Comparison of ENCODE assay signal across 8 mouse cellular contexts in genomic region chr13:38290287-38290941, GRCm38 (mm10). TPM values are rescaled to one million over a fixed set of nuclear protein-coding genes. Genes with fewer than 3 reads are reported as not detected.
DNase-seq lines count a peak whose midpoint lies in the region; ATAC-seq and TF ChIP-seq lines count a peak whose summit lies in the region.

No protein-coding gene starts in this region.

- peak overlapping the region; percentile 46 for H3K4me2 ChIP-seq in kidney, postnatal 0 days (ENCODE audit: low read length)
- peak overlapping the region; percentile 29 for H3K4me2 ChIP-seq in midbrain, postnatal 0 days (ENCODE audit: low read depth, low read length, poor library complexity, severe bottlenecking)

- no peaks in the 10 kb centered on the region for H3K9me3 ChIP-seq in heart, embryonic 10.5 days
- no peaks in the 10 kb centered on the region for H3K9me3 ChIP-seq in kidney, postnatal 0 days (replicated peaks; ENCODE audit: low read length)
- H3K9me3 ChIP-seq in midbrain, postnatal 0 days (ENCODE audit: low read length): no peaks in the 10 kb centered on the region

- peak overlapping the region; percentile 45 for H3K27ac ChIP-seq in heart, embryonic 10.5 days
- H3K27ac ChIP-seq in kidney, postnatal 0 days: no peak overlapping the region
- no peak overlapping the region for H3K27ac ChIP-seq in midbrain, postnatal 0 days (ENCODE audit: low read depth, low read length)

- peak overlapping the region; percentile 25; the same call in 1 of the 2 replicates for H3K4me3 ChIP-seq in heart, embryonic 10.5 days
- no peak overlapping the region for H3K4me3 ChIP-seq in kidney, postnatal 0 days (replicated peaks; ENCODE audit: low read depth, low read length)
- H3K4me3 ChIP-seq in midbrain, postnatal 0 days (ENCODE audit: low read depth, low read length): no peak overlapping the region

- no peaks in the 10 kb centered on the region for H3K27me3 ChIP-seq in heart, embryonic 10.5 days (ENCODE audit: insufficient read depth, poor library complexity, severe bottlenecking)
- H3K27me3 ChIP-seq in kidney, postnatal 0 days (ENCODE audit: insufficient read depth, low read length): no peaks in the 10 kb centered on the region
- H3K27me3 ChIP-seq in midbrain, postnatal 0 days (ENCODE audit: insufficient read depth, low read length): no peaks in the 10 kb centered on the region

- WGBS in heart, embryonic 10.5 days: 38% methylated on average over 21 of the region's 21 CpGs
- 8% methylated on average over 20 of the region's 21 CpGs for WGBS in kidney, postnatal 0 days
- WGBS in midbrain, postnatal 0 days: 32% methylated on average over 17 of the region's 21 CpGs

- peak; percentile 29; the same call in 1 of the 2 replicates for TF ChIP-seq CTCF in kidney, postnatal 0 days (IDR thresholded peaks at IDR 0.05; ENCODE audit: low read depth)
- peak; percentile 4; the same call in 1 of the 2 replicates for TF ChIP-seq CTCF in midbrain, postnatal 0 days (IDR thresholded peaks at IDR 0.05)

- no peak overlapping the region for H3K9ac ChIP-seq in kidney, postnatal 0 days (ENCODE audit: low read depth, low read length)
- H3K9ac ChIP-seq in midbrain, postnatal 0 days (replicated peaks; ENCODE audit: low read length, poor library complexity, severe bottlenecking): no peak overlapping the region

- peaks cover 12% of the 10 kb centered on the region for H3K4me1 ChIP-seq in heart, embryonic 10.5 days
- peaks cover 4% of the 10 kb centered on the region; the same call in 1 of the 2 replicates for H3K4me1 ChIP-seq in kidney, postnatal 0 days (replicated peaks; ENCODE audit: insufficient read depth, low read length)
- no peaks in the 10 kb centered on the region for H3K4me1 ChIP-seq in midbrain, postnatal 0 days (ENCODE audit: insufficient read depth, low read length)

- peak; percentile 82 for ATAC-seq in kidney, postnatal 0 days (replicated peaks; ENCODE audit: low FRiP score, low read depth)
- no peak for ATAC-seq in midbrain, postnatal 0 days (ENCODE audit: low FRiP score)
- no peak for ATAC-seq in megakaryocyte progenitor cell, adult 5-6 weeks (replicated peaks; ENCODE audit: poor library complexity)

- no peaks in the 10 kb centered on the region for H3K36me3 ChIP-seq in heart, embryonic 10.5 days
- H3K36me3 ChIP-seq in kidney, postnatal 0 days (ENCODE audit: insufficient read depth, low read length): no peaks in the 10 kb centered on the region
- H3K36me3 ChIP-seq in midbrain, postnatal 0 days (ENCODE audit: insufficient read depth, low read length): no peaks in the 10 kb centered on the region

- peak; percentile 34 for DNase-seq in adrenal gland, postnatal 14 days
- DNase-seq in adrenal gland, adult 18-20 months (ENCODE audit: low spot score in 2 of 2): no peak
- DNase-seq in embryo, embryonic 10.5 days (ENCODE audit: low spot score): peak; percentile 47
- DNase-seq in heart, embryonic 10.5 days (ENCODE audit: low spot score): no peak
- peak; percentile 76 for DNase-seq in kidney, postnatal 0 days (ENCODE audit: low spot score)
- no peak for DNase-seq in midbrain, postnatal 0 days (ENCODE audit: low spot score)
- no peak for DNase-seq in adipocyte (ENCODE audit: low spot score)

RNA-seq across cellular contexts. Expression of gene Bmp6, which starts 54.5 kb away (rescaled TPM):
- total RNA-seq in adrenal gland, postnatal 14 days (2021): 9.6 and 12.5 TPM in 2 replicates
- total RNA-seq in adrenal gland, adult 18-20 months (2021): 1 to 10 TPM; 8.9 to 9.5 TPM
- 1.1 and 2.1 TPM in 2 replicates for polyA plus RNA-seq in heart, embryonic 10.5 days (2016; fragmentation: Nextera tagmentation; extraction: Ambion mirVana)
- polyA plus RNA-seq in kidney, postnatal 0 days (2015; fragmentation: Nextera tagmentation; extraction: Ambion mirVana): 2.7 and 3.1 TPM in 2 replicates
- 14.5 and 25.9 TPM in 2 replicates for total RNA-seq in midbrain, postnatal 0 days (2014; rRNA removed)
- 3.6 and 4.0 TPM in 2 replicates for polyA plus RNA-seq in midbrain, postnatal 0 days (2015; fragmentation: Nextera tagmentation; extraction: Ambion mirVana)
- not detected in 2 replicates for total RNA-seq in megakaryocyte progenitor cell, adult 5-6 weeks (2015)
- total RNA-seq in megakaryocyte progenitor cell, adult 5-6 weeks (2017): not detected in 2 replicates

Comparison
In these comparisons a context has a peak if more than half of its experiments do, and no peak if none do; other contexts are left out.
1. DNase-seq: peak in adrenal gland, postnatal 14 days (single experiment), embryo, embryonic 10.5 days (single experiment) and kidney, postnatal 0 days (single experiment); none in adrenal gland, adult 18-20 months (0 of 2), heart, embryonic 10.5 days (single experiment), midbrain, postnatal 0 days (single experiment) and adipocyte (single experiment).
2. RNA of gene Bmp6, which starts 54.5 kb away (total RNA-seq): 14.5 to 25.9 TPM in midbrain, postnatal 0 days, 9.6 to 12.5 TPM in adrenal gland, postnatal 14 days and 8.9 to 9.5 TPM in adrenal gland, adult 18-20 months; not detected in megakaryocyte progenitor cell, adult 5-6 weeks; every median in the first group is over 4 times any median in the second.